Mouse (Mus musculus): ENCODE data around the gene P2rx7.
"Not testable (repeated sequence)": the region's sequence is repeated elsewhere in the genome, so short reads cannot be mapped to it uniquely, and the experiment has no call there.

Gene P2rx7

DNA sequence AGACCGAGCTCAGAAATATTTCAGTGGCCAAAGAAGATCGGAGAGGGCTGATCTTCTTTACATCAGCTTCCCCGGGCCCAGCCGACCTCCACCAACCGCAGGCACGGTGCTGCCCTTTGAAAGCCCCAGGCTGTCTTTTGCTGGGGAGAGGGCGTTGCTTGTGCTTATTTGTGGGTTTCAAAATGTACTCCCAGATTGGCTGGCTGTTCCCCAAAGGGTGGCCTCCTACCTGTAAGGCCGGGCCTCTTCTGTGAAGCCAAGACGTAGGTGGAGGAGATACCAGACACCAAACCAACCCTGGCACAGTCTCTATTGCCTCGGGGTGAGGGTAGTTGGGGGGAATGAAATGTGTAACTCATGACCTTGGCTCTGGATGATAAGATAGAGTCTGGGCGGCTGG lies 2.3 kb downstream of the P2rx7 start:
- no peak for DNase-seq (ENCODE audit: low spot score in 2 of 2)

DNA sequence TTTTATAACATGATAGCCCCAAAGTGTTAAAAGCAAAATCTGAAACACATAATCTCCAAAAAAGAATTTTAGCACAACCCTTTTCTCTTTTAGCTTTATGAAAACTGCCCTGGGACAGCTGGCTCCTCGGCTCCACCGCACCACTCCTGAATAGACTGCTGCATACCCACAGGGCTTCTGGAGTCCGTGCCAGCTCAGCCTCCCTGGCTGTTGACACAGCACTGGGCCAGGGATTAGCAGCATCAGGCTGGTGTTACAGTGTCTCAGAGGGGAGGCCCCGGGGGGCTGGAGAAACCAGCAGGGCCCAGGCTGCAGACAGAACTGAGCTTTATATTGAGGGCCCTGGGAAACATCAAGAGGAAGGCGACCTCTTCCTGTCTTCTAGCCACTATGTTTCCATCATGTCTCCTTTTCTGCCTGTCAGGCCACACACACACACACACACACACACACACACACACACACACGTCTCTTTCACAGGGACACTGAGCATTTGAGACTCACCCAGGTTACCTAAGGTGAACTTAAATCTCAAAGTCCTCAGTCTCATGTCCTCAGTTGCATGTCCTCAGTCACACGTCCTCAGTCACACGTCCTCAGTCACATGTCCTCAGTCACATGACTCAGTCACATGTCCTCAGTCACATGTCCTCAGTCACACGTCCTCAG lies 3.7 kb downstream of the P2rx7 start:
- no peak for DNase-seq (ENCODE audit: low spot score in 2 of 2)

DNA sequence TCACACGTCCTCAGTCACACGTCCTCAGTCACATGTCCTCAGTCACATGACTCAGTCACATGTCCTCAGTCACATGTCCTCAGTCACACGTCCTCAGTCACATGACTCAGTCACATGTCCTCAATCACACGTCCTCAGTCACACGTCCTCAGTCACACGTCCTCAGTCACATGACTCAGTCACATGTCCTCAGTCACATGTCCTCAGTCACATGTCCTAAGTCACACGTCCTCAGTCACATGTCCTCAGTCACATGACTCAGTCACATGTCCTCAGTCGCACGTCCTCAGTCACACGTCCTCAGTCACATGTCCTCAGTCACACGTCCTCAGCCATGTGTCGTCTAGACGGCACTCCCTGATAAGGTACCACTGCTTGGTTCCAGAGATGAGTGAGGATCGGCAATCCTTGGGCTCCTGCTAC lies 4.3 kb downstream of the P2rx7 start:
- DNase-seq (ENCODE audit: low spot score in 2 of 2): not testable (repeated sequence)

DNA sequence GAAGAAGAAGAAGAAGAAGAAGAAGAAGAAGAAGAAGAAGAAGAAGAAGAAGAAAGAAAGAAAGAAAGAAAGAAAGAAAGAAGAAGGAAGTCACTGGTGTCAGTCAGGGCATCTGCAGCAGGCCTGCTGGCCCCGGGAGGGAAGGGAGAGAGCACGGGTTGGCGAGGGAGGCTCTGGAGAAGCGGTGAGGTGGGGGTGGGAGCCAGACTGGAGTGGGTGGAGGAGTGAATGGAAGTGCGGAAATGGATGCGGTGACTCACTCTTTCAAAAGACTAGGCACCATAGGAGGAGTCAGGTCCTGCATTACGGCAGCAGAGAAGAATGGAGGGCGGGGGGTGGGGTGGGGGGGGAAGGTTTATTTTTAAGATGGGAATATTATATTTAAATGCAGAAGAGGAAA lies 5.6 kb downstream of the P2rx7 start:
- peak in 1 of 2 experiments; percentile 61 for DNase-seq (ENCODE audit: low spot score in 2 of 2)

DNA sequence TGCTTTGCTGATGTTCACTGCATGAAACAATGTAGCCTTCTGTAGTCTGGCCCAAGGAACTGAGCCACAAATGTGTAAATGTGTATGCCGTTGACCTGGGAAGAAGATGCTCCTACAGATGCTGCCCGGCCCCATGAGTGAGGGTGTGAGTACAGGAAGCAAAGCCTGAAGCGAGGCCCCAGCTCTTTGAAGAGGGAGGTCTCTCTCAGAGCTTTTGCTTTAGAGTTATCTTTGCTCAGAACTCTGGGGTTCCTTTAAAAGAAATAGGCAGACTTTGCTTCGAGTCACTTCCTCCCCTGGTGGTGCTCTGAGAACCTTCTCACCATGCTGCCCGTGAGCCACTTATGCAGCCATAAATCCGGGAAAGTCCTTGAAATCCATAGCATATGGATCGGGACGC lies 6.4 kb downstream of the P2rx7 start:
- no peak for DNase-seq (ENCODE audit: low spot score in 2 of 2)

DNA sequence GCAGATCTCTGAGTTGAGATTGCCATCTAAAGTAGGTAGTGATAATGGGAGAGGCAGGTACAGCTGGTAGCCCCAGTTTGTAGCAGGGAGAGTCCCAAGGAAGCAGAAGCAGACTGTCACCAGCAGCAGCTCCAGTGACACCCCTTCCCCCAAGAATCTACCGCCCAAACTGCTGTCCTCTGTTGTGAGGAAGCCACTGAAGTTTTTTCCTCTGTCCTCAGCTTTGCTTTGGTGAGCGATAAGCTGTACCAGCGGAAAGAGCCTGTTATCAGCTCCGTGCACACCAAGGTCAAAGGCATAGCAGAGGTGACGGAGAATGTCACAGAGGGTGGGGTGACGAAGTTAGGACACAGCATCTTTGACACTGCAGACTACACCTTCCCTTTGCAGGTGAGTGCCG lies 8.8 kb downstream of the P2rx7 start:
- no peak for DNase-seq (ENCODE audit: low spot score in 2 of 2)

DNA sequence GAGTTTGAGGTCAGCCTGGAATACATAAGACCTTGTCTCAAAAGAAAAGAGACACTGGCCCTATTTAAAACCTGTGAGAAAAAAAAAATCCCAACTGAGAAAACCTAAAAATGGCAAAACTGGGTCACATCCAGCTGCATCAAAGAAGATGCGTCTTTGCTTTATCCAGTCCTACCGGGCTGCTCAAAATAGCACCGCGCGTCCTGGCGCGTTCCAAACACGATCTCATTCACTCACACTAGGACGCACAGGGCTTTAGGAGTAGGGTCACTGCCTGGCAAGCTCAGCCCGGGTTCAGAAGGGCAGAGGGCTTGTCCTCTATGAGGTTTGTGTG lies 9.4 kb downstream of the P2rx7 start:
- DNase-seq (ENCODE audit: low spot score in 2 of 2): peak in 1 of 2 experiments; percentile 58

DNA sequence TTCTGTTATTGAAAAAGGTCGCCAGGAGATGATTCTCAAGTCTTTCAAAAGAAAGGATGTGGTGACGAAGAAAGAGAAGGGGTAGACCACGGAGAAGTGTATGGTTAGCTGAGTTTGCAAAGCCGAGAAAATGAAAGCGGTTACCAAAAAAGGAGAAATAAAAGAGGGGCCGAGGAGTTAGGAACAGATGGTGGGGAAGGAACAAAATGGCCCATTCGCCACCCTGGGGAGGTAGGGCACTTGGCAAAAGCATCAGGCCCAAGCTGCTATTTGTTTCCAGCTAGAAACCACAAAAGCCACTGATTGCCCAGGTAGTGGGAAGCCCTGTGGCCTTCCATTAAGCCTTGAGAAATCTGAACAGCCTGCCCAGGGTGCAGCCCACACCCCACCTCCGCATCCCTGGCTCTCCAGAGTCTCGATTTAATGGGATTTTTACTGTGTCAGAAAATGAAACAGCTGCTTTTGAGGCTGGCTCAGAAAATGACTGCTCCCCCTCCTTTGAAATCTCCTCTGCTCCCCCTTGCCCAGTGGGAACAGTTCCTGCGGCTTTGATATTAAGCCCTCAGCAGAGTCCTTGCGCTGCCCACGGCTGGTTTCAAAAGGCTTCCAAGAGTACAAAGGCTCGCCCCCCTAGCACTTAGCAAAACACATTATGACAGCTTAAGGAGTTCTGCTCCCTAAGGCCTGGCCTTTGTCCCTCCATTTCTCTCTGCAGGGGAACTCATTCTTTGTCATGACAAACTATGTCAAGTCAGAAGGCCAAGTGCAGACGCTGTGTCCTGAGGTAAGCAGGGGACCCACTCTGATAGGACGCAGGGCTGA lies 9.9 kb downstream of the P2rx7 start:
- DNase-seq (ENCODE audit: low spot score in 2 of 2): peak in 1 of 2 experiments; percentile 69

DNA sequence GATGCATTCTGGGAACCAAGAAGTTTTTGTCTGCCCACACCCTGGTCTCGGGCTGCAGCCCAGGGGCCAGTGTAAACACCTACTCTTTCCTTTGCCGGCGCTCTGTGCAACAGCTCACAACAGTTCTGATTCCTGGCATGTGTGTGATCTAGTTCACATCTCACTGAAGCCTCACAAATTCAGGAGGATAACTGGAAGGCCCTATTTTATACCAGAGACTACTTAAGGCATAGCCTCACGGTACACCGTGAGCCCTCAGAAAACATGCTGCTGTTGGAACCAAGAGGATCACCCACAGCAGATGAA lies 10.5 kb downstream of the P2rx7 start:
- DNase-seq (ENCODE audit: low spot score in 2 of 2): no peak

DNA sequence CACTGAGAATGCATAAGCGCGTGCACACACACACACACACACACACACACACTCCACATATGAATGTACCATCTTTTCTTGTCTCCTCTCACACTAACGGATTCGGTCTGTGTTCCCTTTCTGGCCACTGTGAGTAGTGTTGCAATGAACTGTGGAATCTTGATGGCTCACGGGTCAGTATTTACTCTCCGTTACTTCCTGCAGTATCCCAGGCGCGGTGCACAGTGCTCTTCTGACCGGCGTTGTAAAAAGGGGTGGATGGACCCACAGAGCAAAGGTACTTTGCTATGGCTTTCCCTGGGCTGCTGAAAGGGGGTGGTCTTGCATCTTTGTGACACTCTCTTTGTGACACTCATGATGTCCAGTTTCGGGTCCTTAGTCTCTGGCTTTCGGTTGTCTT lies 13.1 kb downstream of the P2rx7 start:
- no peak for DNase-seq (ENCODE audit: low spot score in 2 of 2)

DNA sequence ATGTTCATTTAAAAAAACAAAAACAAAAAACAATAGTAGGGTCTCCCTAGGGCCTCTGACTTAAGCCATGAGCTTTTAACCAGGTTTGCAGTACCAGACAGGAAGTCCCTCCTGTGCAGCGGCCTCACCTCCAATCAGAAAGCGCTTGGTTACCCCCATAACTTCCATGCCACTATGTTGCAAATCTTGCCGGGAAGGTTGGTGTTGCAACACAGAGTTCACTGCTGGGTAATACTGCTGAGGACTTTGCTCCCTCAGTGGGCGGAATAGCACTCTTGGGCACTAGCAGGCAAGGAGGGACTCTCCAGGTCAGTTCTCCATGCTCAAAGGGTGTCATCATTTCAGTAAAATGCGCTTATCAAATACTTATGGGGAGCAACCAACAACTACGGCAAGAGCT lies 18.8 kb downstream of the P2rx7 start:
- DNase-seq (ENCODE audit: low spot score in 2 of 2): no peak

DNA sequence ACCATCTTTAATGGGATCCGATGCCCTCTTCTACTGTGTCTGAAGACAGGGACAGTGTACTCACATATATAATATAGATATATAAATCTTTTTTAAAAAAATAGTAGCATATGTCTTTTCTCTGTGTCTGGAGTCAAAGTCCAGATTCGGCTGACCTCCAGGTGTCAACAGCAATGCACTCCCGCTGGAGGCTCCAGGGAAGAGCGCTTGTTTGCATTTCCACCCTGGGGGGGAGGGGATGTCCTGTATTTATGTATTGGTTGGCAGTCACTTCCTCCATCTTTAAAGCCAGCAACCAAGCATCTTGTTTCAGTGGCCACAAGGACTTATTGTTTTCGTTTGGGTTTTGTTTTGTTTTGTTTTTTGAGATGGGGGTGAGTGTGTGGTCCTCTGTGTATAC lies 21.3 kb downstream of the P2rx7 start:
- DNase-seq (ENCODE audit: low spot score in 2 of 2): no peak

DNA sequence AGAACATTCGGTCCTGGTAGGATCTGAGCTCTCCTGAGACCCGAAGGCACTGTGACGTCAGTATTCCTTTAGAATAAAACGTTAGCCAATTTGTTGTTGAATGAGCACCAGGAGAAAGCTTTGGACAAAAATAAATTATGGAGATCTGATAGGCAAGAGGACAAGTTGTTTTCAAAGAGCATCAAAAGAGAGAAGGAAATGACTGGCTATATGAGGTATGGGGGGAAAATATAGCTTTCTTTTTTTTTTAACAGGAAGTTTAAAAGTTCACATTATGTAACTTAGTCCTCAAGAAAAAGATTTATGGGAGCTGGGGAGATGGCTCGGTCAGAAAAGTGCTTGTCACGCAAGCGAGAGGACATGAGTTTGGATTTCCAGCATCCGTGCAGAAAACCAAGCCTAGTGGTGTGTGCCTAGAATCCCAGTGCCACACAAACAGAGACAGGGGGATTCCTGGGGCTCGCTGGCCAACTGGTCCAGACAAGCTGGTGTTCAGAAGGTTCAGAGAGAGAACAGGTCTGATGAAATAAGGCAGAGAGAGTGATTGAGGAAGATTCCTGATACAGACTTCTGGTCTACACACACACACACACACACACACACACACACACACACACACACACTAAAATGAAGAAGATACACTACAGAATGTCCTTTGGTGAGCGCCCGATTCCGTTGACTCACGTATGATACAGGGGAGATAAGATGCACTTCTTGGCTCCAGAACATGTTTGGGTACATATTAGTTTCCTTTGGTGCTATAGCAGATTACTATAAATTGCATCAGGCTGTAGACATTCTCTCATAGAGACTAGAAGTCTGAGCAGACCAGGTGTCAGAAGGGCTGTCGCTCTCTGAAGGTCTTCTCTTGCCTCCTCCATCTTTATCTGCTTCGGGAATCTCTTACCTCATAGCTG lies 25.5 kb downstream of the P2rx7 start:
- no peak for DNase-seq (ENCODE audit: low spot score in 2 of 2)

DNA sequence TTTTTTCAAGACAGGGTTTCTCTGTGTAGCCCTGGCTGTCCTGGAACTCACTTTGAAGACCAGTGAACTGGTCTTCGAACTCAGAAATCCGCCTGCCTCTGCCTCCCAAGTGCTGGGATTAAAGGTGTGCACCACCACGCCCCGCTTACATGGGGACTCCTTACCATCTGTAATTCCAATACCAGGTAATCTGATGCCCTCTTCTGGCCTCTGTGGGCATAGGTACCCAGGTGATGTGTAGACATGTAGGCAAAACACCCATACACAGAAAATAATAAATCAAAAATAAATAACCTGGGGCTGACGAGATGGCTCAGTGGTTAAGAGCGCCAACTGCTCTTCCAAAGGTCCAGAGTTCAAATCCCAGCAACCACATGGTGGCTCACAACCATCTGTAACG lies 27.9 kb downstream of the P2rx7 start:
- not testable (repeated sequence) for DNase-seq (ENCODE audit: low spot score in 2 of 2)

DNA sequence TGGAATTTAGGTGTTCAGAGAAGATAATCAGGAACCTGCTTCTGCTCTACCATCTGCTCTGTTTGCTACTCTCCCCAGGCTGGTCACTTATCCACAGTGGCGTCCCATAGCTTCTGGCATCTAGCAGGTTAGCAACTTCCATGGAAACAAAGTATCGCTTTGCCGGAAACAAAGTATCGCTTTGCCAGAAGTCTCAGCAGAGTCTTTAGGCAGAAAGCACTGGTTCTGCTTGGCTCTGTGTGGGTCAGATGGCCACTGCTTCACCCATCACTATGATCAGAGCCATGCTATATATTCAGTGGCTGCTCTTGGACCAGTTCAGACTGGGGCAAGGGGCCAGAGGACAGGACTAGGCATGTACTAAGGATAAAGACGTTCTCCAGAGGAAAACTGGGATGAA lies 28.6 kb downstream of the P2rx7 start:
- no peak for DNase-seq (ENCODE audit: low spot score in 2 of 2)

DNA sequence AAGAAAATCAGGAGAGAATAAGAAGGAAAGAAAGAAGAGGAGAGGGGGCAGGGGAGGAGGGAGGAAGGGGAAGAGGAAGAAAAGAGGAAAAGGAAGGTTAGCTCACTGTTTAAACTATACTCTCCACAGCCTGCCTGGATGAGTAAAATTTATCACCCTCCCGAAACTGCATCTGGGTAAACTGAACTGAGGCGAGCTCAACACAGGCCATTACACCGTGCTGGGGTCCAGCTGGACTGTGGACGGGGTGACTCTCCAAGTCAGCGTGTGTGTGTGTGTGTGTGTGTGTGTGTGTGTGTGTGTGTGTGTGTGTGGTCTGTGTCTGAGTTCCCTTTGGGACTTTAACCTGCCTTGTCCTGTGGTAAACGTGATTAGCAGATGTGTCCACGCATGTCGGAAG lies 32.3 kb downstream of the P2rx7 start:
- DNase-seq (ENCODE audit: low spot score in 2 of 2): no peak

DNA sequence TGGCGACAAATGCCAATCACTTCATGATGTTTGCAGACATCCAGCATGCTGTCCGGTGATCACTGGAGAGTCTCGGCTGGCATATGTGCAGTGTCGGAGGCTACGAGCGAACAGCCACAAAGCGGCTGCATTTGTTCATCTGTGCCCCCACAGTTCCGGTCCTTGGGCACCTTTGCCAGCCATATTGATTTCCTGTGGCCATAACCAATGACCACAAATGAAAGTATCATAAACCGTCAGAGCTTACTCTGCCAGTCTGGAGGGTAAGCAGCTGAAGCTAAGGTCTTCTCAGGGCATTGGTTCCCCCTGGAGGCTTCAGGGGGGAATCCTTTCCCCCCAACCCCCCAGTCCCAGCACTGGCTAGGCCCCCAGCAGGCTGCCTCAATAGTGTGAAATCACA lies 34.3 kb downstream of the P2rx7 start:
- DNase-seq (ENCODE audit: low spot score in 2 of 2): no peak

DNA sequence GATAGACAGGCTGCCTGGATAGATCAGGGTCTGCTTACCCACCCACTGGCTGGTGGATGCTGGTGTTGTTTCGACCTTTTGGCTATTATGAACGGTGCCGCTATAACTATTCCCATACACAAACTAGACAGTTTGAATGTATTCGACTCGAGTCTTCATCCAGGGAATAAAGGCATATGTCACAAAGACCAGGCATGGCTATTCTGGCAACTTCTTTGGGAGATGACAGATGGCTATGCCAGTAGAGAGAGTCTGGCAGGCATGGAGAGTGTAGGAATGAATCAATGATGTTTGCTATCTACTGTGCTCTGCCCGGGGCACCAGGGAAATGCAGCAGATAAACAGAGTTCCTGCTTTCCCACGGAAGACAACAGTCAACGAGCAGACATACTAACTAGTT lies 36.2 kb downstream of the P2rx7 start:
- DNase-seq (ENCODE audit: low spot score in 2 of 2): no peak

DNA sequence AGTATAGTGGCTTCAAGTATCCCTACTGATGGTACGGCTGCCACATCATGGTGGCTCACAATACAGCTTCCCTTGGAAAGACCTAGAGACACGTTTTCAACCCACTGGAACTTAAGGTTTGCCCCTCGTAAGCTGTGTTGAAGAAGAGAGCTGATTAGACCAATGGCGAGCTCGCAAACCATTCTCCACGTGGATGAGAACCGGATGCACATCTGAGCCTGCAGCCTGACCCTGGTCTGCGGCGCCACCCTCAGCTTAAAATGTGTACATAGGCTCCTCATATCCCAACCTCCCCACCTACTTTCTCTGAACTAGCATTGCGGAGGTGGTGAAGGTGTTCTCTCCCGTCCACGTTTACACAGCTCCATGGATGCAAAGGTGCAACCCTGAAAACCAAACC lies 37.6 kb downstream of the P2rx7 start:
- DNase-seq (ENCODE audit: low spot score in 2 of 2): no peak

DNA sequence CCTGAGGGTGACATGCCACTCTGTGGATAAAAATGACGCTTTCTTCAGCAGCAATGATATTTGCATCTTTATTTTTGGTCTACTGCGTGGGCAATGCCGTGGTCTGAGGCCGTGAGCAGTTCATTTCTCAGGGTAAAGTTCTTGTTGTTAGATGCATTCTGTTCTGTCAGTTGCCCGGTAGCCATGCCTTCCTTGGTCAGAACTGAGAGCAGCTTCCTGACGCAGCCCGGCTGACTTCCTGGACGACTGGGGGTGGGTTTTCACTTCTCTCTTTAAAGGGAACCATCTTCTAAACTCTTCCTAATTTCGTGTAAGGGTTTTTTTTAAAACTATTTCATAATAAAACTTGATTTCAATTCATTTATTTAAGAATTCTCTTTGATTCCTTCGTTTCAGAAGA lies 40.2 kb downstream of the P2rx7 start:
- DNase-seq (ENCODE audit: low spot score in 2 of 2): no peak

DNA sequence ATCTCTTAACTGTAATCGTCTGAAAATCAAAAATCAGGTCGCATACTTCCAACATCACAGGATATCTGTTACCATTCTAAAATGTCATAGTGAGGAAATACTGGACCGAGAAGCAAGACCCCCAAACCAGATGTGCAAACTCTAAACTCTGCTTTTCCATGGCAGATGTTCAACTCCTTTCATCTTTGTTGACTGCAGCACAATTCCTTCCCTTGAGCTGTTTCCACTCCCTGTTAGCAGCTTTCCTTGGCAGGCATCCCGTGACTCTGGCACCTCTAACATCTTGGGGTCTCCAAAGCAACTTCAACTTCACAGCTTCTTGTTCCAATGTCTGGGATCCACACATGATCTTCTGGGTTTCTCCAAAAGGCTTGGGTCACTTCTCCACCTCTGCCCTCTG lies 43.7 kb downstream of the P2rx7 start:
- no peak for DNase-seq (ENCODE audit: low spot score in 2 of 2)

DNA sequence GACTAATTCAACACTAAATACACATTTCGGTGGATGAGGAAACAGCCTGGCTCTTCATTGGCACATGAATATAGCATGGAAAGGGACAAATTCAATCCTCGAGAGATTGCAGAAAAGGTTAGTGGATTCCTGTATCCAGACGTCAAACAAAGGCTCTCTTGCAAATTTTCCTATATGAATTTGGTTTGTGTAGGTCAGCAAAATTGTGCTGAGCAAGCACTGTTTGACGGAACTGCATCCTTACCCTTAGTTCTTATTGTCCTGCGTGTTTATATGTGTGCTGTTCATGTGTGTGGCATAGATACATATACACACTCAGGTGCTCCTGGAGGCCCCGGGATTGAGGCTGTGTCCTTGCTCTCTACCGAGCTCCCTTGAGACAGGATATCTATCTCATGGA lies 45.4 kb downstream of the P2rx7 start:
- no peak for DNase-seq (ENCODE audit: low spot score in 2 of 2)

DNA sequence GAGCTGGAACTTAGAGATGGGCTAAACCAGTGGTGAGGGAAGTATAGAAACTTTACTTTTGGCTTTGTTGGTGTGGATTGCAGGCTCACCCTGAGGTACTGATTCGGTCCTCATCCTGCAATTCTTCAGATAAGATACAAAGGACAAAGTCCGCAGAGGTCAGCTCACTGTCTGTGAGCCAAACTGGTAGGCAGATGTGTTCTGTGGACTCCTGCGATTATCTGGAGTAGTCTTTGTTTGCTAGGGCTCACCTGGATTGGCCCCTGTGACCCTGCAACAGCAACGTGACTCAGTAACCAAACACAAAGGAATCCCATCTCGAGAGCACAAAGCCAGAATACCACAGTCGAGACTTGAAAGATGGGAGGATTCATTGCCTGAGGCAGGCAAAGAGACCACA lies 46.8 kb downstream of the P2rx7 start:
- no peak for DNase-seq (ENCODE audit: low spot score in 2 of 2)

Data from left cerebral cortex, adult 9 months (tissue).